Mouse (Mus musculus): Measurements from ENCODE around the gene Idnk.

DNA sequence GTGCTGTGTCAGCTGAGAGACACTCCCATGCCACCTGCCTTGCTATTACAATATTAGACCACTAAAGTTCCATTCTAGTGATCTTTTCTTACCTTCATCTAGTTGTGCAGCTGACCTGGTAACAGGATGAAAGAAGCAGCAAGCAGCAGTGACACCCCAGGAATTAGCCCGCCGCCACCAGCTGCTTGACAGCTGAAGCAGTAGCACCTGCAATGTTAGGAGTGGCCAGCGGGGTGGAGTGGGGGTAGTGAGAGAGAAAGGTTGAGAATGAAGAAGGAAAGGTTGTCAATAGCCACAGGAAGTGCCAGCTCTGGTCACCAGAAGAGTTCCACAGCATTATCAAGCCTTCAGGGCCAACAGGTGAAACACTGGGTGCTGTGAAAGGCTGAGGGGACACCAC, 25.8 kb upstream of the Idnk start:
- no peak; the same call in 1 of the 2 replicates for TF ChIP-seq CTCF (IDR thresholded peaks at IDR 0.05; ENCODE audit: control insufficient read depth, insufficient read depth, low read length)
- TF ChIP-seq POLR2A (IDR thresholded peaks at IDR 0.05; ENCODE audit: borderline replicate concordance, control insufficient read depth, low read depth, low read length), result no peak

Measured in bone marrow, adult 2 months (tissue).